Mouse (Mus musculus) neural tube, postnatal 0 days (tissue): ENCODE measurements around the gene Rasip1. TPM values are rescaled to one million over a fixed set of nuclear protein-coding genes. Genes with fewer than 3 reads are reported as not detected.

Experiments
- polyA plus RNA-seq: library from polyadenylated mRNA; unstranded; fragments of >200 nt; fragmentation: Nextera tagmentation; extraction: Ambion mirVana; gene quantifications from 2 replicates; pipeline ENCODE4 v1.2.1, GENCODE M21; 2015

Gene Rasip1
- 18.8 and 19.9 TPM in 2 replicates for polyA plus RNA-seq

DNA sequence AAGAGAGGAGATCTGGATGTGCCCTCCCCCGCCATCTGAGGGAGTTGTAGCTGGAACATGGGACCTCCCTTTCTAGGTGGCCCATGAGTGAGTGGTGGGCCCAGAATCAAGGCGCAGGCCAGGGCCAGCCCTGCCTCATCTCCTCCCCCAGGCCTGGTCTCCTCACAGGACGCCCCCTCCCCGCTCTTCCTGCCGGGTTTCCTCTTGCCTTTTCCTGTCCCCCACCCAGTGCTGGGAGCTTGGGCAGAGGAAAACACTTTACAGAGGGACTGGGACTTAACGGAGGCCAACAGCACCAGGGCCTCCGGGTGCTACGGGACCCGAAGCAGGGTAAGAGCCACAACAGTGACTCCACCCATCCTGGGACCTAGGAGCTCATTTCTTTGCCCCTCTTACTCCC is at the start of gene Rasip1:
TSS of gene Rasip1 (plus strand) at position 228 of the 400 bp plus-strand sequence.

DNA sequence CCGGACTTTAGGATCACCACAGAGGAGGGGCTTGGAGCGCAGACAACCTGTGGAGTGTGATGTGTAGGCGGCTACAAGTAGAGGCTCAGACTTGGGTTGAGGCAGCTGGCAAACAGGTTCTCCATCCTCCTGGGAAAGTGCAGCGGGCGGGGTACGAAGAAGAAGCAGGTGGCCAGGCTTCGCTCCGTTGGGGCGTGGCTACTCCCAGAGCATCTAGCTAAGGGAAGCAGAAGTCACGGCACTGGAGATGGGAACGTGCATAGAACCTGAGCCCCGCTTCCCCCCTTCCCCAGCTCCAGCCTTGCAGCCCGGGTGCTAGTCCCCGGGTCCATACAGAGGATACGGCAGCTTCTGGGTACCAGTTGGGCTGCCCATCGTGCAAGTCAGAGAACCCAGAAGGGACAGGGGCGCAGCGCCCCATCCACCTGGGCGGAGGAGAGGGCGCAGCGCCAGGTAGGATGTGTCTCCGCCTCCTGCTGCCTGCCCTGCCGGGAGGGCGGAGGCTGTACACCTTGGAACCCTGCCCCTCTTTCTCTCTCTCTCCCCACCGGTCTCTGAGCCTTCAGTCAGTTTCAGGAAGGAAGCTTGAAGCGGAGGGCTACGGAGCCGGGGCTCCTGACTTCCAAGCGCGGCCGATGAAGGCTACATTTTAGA is 10.1 kb upstream of the Rasip1 start, which contains the start of gene Fut1:
TSS of gene Fut1 (plus strand) at position 248 of the 654 bp plus-strand sequence.

DNA sequence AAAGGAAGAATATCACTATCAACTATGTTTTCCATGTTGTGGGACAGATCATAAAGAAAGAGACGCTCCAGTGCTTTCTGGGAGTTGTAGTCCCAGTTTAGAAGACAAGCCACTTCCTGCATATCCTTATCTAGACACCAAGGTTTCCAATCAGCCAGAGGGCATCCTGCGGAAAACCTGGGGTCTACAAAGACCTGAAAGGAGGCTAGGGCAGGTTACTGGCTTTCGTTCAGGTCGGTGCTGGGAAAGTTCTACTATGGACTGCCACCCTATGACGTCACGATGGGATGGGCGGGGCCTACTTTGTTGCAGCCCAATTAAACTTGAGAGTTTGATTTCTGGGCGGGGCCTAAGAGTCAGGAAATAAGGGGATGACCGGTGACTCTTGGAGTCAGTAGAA is 5.8 kb upstream of the Rasip1 start, which contains the start of gene Izumo1:
TSS of gene Izumo1 (plus strand) at position 369 of the 400 bp plus-strand sequence.

DNA sequence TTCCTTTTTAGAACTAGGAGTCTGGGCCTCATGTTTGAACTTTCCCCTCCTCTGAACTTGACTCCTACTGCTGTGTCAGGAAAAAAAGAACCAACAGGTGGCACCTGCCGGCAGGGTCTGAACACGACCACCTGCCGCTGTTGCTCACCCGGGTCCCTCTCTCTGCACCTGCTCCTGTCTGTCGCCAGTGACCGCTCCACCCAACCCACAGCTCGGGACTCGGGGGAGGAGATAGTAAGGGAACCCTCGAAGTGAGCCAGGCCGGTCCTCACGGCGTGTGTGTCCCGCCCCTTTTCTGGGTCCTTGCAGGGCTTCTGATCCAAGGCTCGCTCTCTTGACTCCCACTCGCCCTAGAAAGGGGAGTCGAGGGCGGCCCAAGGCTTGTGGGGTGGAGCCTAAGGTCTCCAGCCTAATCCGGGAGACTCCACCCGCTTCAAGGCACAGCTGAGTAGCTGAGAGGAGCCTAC is 12.3 kb downstream of the Rasip1 start, which contains the start of gene Mamstr:
TSS of gene Mamstr (plus strand) at position 417 of the 467 bp plus-strand sequence.

DNA sequence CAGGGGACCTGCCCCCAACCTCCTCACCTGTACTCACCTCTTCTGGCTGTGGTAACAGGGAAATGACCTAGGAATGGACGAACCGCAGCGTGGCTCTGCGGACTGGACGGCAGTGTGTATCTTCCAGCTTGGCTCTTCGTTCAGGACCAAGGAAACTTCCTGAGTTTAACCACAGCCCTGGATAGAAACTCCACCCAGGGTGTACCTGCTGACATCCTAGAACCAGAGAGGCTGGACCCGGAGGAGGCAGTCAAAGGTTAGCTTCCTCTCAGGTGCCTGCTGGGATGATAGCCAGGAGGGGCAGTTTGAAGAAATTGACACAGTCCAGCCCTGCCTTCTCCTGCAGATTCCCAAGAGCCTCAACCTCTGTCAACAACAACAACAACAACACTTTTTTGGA is 38.9 kb downstream of the Rasip1 start, which contains the start of gene Fut2:
TSS of gene Fut2 (minus strand) at position 234 of the 400 bp plus-strand sequence.

DNA sequence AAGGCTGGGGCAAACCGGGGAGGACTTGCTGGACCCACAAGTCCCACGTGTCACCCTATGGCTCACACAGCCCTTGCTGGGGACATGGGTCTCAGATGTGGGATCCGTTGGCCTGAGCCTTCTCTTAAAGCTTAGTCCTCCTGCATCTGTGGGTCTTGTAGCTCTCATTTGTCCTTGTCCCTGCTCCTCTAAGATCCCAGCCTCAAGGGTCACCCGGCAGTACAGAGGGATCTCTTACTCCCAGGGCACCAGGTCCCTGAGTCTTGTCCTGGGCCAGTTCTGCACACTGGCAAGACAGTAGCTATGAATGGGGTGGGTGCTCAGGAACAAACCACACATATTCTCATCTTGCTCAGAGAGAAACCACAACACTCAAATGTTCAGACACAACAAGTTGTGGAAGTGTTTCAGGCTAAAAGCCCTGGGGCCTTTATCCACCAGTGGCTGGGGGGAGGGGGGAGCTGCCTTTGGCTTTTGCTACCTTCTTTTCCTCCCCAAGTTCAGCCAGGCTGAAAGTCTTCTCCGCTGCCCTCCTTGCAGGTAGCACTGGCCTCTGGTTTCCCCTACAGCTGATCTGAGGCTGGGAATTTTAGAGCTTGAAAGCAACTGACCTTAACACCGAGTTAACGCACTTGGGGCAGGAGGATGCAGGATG is 56.2 kb downstream of the Rasip1 start, which contains the start of gene Ntn5:
TSS of gene Ntn5 (plus strand) at position 627 of the 655 bp plus-strand sequence.

Other genes with a start within 250 kb of the Rasip1 start
- gene Snrnp70, start 231.7 kb upstream of the Rasip1 start, polyA plus RNA-seq, result 146 and 152 TPM in 2 replicates
- not detected in 2 replicates for gene Kcna7, start 221.8 kb upstream of the Rasip1 start, polyA plus RNA-seq
- 0.10 TPM in 1 of 2 replicates, not detected in the other for gene Ntf5, start 213.8 kb upstream of the Rasip1 start, polyA plus RNA-seq
- gene Lhb, start 206.7 kb upstream of the Rasip1 start, polyA plus RNA-seq, result 0.37 and 0.48 TPM in 2 replicates
- gene Gys1, start 192.6 kb upstream of the Rasip1 start, polyA plus RNA-seq, result 16.4 and 18.9 TPM in 2 replicates
- gene Ruvbl2, start 189.4 kb upstream of the Rasip1 start, polyA plus RNA-seq, result 83.2 and 91.0 TPM in 2 replicates
- gene Ftl1, start 167.6 kb upstream of the Rasip1 start, polyA plus RNA-seq, result 3,929 and 4,285 TPM in 2 replicates
- 248 and 251 TPM in 2 replicates for gene Bax, start 160.6 kb upstream of the Rasip1 start, polyA plus RNA-seq
- gene Tulp2, start 145.6 kb upstream of the Rasip1 start, polyA plus RNA-seq, result 0.29 and 0.49 TPM in 2 replicates
- gene Gm45808, start 140.7 kb upstream of the Rasip1 start, polyA plus RNA-seq, result not detected in 2 replicates
- 5.4 and 5.5 TPM in 2 replicates for gene Dhdh, start 138.7 kb upstream of the Rasip1 start, polyA plus RNA-seq
- gene Nucb1, start 117.1 kb upstream of the Rasip1 start, polyA plus RNA-seq, result 143 and 157 TPM in 2 replicates
- 18.4 and 20.1 TPM in 2 replicates for gene Ppp1r15a, start 101.2 kb upstream of the Rasip1 start, polyA plus RNA-seq
- 5.5 and 6.7 TPM in 2 replicates for gene Plekha4, start 101.2 kb upstream of the Rasip1 start, polyA plus RNA-seq
- 0.62 and 0.81 TPM in 2 replicates for gene Hsd17b14, start 72.6 kb upstream of the Rasip1 start, polyA plus RNA-seq
- 19.8 and 21.5 TPM in 2 replicates for gene Bcat2, start 57.3 kb upstream of the Rasip1 start, polyA plus RNA-seq
- not detected in 2 replicates for gene Fgf21, start 12.0 kb upstream of the Rasip1 start, polyA plus RNA-seq
- gene Fut1, start 10.2 kb upstream of the Rasip1 start, polyA plus RNA-seq, result 0.14 TPM in 1 of 2 replicates, not detected in the other
- 0.10 TPM in 1 of 2 replicates, not detected in the other for gene Izumo1, start 5.7 kb upstream of the Rasip1 start, polyA plus RNA-seq
- 4.5 and 5.3 TPM in 2 replicates for gene Mamstr, start 12.5 kb downstream of the Rasip1 start, polyA plus RNA-seq
- 0.10 and 0.12 TPM in 2 replicates for gene Fut2, start 38.9 kb downstream of the Rasip1 start, polyA plus RNA-seq
- gene Ntn5, start 56.5 kb downstream of the Rasip1 start, polyA plus RNA-seq, result 1.4 and 1.6 TPM in 2 replicates
- gene Sec1, start 66.9 kb downstream of the Rasip1 start, polyA plus RNA-seq, result 0.45 and 0.58 TPM in 2 replicates
- 92.0 and 100.0 TPM in 2 replicates for gene Car11, start 72.4 kb downstream of the Rasip1 start, polyA plus RNA-seq
- gene Dbp, start 77.6 kb downstream of the Rasip1 start, polyA plus RNA-seq, result 6.3 and 8.5 TPM in 2 replicates
- gene Rpl18, start 88.0 kb downstream of the Rasip1 start, polyA plus RNA-seq, result 516 and 551 TPM in 2 replicates
- 18.9 and 20.8 TPM in 2 replicates for gene Sphk2, start 90.5 kb downstream of the Rasip1 start, polyA plus RNA-seq
- 0.14 TPM in 1 of 2 replicates, not detected in the other for gene Fam83e, start 93.7 kb downstream of the Rasip1 start, polyA plus RNA-seq
- gene Spaca4, start 98.3 kb downstream of the Rasip1 start, polyA plus RNA-seq, result not detected in 2 replicates
- gene Lmtk3, start 156.2 kb downstream of the Rasip1 start, polyA plus RNA-seq, result 19.1 and 20.2 TPM in 2 replicates
- gene Sult2b1, start 157.2 kb downstream of the Rasip1 start, polyA plus RNA-seq, result 9.0 and 9.5 TPM in 2 replicates
- gene Cyth2, start 187.1 kb downstream of the Rasip1 start, polyA plus RNA-seq, result 202 and 212 TPM in 2 replicates
- gene Kcnj14, start 197.3 kb downstream of the Rasip1 start, polyA plus RNA-seq, result 2.1 and 2.3 TPM in 2 replicates
- gene Grwd1, start 203.5 kb downstream of the Rasip1 start, polyA plus RNA-seq, result 41.4 and 43.8 TPM in 2 replicates
- 51.6 and 60.3 TPM in 2 replicates for gene Kdelr1, start 245.3 kb downstream of the Rasip1 start, polyA plus RNA-seq